Mouse (Mus musculus) intestine, postnatal 0 days (tissue): Measurements from ENCODE around the gene 4931406P16Rik. TPM values are rescaled to one million over a fixed set of nuclear protein-coding genes. Genes with fewer than 3 reads are reported as not detected.

Experiments used
- ATAC-seq: fragments of 200-750 bp; cut with Nextera tagmentation; 2 replicates; pipeline ENCODE4 v1.8.0; 2017; ENCODE audit warnings: mild to moderate bottlenecking, moderate TSS enrichment, moderate library complexity
- H3K27ac ChIP-seq: fragments of 300-500 bp; sonication (generic); 2 replicates; pipeline ENCODE4 v1.5.1; 2014; ENCODE audit warnings: mild to moderate bottlenecking, low read depth, low read length, moderate library complexity
- H3K27me3 ChIP-seq: fragments of 300-500 bp; sonication (generic); replicated peaks from 2 replicates; pipeline ENCODE4 v1.6.1; 2014; ENCODE audit warnings: low read length, mixed read lengths; ENCODE audit not compliant: control insufficient read depth, insufficient read depth
- H3K36me3 ChIP-seq: fragments of 300-500 bp; sonication (generic); 2 replicates; pipeline ENCODE4 v1.6.1; 2014; ENCODE audit warnings: mild to moderate bottlenecking, moderate library complexity; ENCODE audit not compliant: control insufficient read depth, insufficient read depth
- H3K4me1 ChIP-seq: fragments of 300-500 bp; sonication (generic); replicated peaks from 2 replicates; pipeline ENCODE4 v1.6.1; 2014; ENCODE audit warnings: antibody characterized with exemption, low read length, mixed read lengths; ENCODE audit not compliant: control insufficient read depth, insufficient read depth
- H3K4me2 ChIP-seq: fragments of 300-500 bp; sonication (generic); replicated peaks from 2 replicates; pipeline ENCODE4 v1.6.1; 2014; ENCODE audit warnings: low read depth, mild to moderate bottlenecking, moderate library complexity
- H3K4me3 ChIP-seq: fragments of 300-500 bp; sonication (generic); 2 replicates; pipeline ENCODE4 v1.5.1; 2014; ENCODE audit warnings: low read depth, low read length
- H3K9ac ChIP-seq: fragments of 300-500 bp; sonication (generic); 2 replicates; pipeline ENCODE4 v1.6.1; 2014; ENCODE audit warnings: mild to moderate bottlenecking, low read depth, low read length
- H3K9me3 ChIP-seq: fragments of 300-500 bp; sonication (generic); 2 replicates; pipeline ENCODE4 v1.6.1; 2016; ENCODE audit warnings: mixed run types; ENCODE audit not compliant: control insufficient read depth
- CTCF ChIP-seq: sonication (generic); IDR thresholded peaks from 2 replicates; pipeline ENCODE4 v1.5.1; 2016; ENCODE audit warnings: low read depth, mild to moderate bottlenecking, control low read depth, antibody characterized with exemption, moderate library complexity
- WGBS: fragments of 180-500 bp; shearing (Covaris S2); extraction: QIAGEN DNeasy Blood & Tissue Kit; methylation state at CpG from one replicate; pipeline ENCODE4 v1.1.7; 2014; 5-methylcytosine and 5-hydroxymethylcytosine counted together
- polyA plus RNA-seq: library from polyadenylated mRNA; unstranded; fragments of >200 nt; fragmentation: Nextera tagmentation; extraction: Ambion mirVana; gene quantifications from 2 replicates; pipeline ENCODE4 v1.2.1, GENCODE M21; 2015

The 4931406P16Rik gene
- polyA plus RNA-seq, 1 experiment from 2014 or later: 18.6 TPM

DNA sequence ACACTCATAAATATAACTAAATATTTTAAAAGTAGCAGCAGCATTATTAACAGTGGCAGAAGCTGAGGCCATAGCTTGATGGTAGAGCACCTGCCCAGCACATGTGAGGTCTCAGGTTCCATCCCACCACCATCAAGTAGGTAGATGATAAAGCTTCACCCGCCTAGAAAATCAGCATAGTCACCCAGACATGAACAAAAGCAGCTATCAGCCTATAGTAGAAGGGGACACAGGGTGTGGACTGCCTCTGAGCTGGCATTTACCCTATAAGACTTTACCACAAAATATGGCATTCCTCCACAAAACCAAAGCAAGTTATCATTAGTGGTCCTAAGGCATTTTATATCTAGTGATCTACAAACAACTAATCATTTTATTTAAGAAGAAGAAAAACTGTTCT is 10.7 kb downstream of the 4931406P16Rik start:
- no peak overlapping the region for H3K4me2 ChIP-seq

DNA sequence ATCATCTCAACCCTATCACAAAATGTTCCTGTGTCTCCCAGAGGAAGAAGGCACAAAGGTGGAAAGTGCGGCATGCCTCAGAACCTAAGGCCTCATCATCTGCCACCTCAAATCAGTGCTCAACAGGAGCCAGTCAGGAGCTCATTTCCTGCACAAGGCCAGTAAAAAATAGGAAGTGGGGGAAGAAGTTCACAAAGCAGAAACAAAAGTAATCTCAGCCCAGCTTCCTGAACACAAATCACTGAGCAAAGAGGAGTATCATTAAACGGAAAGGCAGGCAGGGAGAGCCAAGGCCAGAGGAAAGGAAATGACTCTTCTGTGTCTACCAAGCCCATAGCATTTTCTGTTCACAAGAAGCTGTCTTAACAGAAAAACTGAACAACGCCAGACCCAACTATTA is 11.4 kb downstream of the 4931406P16Rik start:
- Histone ChIP-seq H3K27me3 (no peaks in the 10 kb centered on the region), H3K9me3 (no peaks in the 10 kb centered on the region), H3K4me1 (no peaks in the 10 kb centered on the region; the same call in 1 of the 2 replicates), H3K27ac (peak overlapping the region; percentile 11; the same call in 1 of the 2 replicates), H3K36me3 (no peaks in the 10 kb centered on the region), H3K4me3 (no peak overlapping the region), H3K4me2 (no peak overlapping the region), H3K9ac (no peak overlapping the region)
- 74% methylated on average over 3 of the region's 3 CpGs for WGBS
- ATAC-seq: no peak
- no peak for TF ChIP-seq CTCF

More for the DNA sequence above, 10.7 kb downstream of the 4931406P16Rik start:
- no peak overlapping the region for H3K4me3 ChIP-seq
- H3K4me1 ChIP-seq: no peaks in the 10 kb centered on the region; the same call in 1 of the 2 replicates
- H3K9me3 ChIP-seq: no peaks in the 10 kb centered on the region
- no peaks in the 10 kb centered on the region for H3K36me3 ChIP-seq
- WGBS: 82% methylated on average over 1 of the region's 1 CpGs
- no peak overlapping the region for H3K9ac ChIP-seq
- TF ChIP-seq CTCF: no peak
- H3K27ac ChIP-seq: no peak overlapping the region
- ATAC-seq: no peak
- no peaks in the 10 kb centered on the region for H3K27me3 ChIP-seq

DNA sequence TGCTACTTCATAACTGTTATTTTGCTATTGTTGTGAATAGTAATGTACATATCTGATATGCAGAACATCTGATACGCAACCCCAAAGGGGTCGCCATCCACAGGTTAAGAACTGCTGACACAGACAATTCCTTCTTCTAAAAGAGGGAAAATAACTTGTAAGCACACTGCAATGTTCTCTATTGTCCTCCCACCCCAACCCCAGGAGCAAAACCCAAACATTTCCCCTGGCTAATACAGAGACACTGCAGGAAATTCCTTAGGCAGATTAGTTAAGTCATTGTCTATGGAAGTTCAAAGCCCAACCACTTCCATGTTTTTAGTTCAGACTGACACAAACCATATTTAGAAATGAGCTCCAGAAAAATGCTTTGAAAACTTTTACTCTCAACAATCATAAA is 14.5 kb downstream of the 4931406P16Rik start:
- no peak for ATAC-seq
- H3K36me3 ChIP-seq: no peaks in the 10 kb centered on the region
- no peak overlapping the region for H3K27ac ChIP-seq
- WGBS: 91% methylated on average over 2 of the region's 2 CpGs
- H3K4me3 ChIP-seq: no peak overlapping the region
- no peak for TF ChIP-seq CTCF
- no peak overlapping the region for H3K4me2 ChIP-seq
- no peaks in the 10 kb centered on the region for H3K4me1 ChIP-seq
- no peak overlapping the region for H3K9ac ChIP-seq
- H3K9me3 ChIP-seq: no peaks in the 10 kb centered on the region
- H3K27me3 ChIP-seq: no peaks in the 10 kb centered on the region

DNA sequence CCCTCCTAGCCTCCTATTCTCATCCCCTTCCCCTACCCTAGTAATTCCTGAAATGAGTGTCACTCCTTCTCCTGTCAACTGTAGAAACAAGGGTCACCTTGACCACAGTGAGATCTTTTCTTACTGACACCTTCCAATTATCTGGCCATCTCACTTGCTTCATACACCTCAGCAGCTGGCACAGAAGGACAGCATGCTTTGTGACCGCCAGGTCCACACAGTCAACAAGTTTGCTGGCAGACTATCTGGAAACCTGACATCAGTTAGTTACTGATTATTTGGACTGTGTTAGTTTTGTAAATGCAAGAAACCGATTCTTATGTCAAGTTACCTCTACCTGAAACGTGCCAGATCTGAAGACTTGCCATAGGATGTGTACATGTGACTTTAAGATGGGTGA is 17.2 kb downstream of the 4931406P16Rik start:
- no peaks in the 10 kb centered on the region for H3K27me3 ChIP-seq
- no peak for ATAC-seq
- no peak overlapping the region for H3K9ac ChIP-seq
- 86% methylated on average over 3 of the region's 3 CpGs for WGBS
- H3K4me2 ChIP-seq: no peak overlapping the region
- no peak overlapping the region for H3K4me3 ChIP-seq
- H3K27ac ChIP-seq: no peak overlapping the region
- TF ChIP-seq CTCF: no peak
- H3K9me3 ChIP-seq: no peaks in the 10 kb centered on the region
- H3K4me1 ChIP-seq: no peaks in the 10 kb centered on the region
- no peaks in the 10 kb centered on the region for H3K36me3 ChIP-seq

DNA sequence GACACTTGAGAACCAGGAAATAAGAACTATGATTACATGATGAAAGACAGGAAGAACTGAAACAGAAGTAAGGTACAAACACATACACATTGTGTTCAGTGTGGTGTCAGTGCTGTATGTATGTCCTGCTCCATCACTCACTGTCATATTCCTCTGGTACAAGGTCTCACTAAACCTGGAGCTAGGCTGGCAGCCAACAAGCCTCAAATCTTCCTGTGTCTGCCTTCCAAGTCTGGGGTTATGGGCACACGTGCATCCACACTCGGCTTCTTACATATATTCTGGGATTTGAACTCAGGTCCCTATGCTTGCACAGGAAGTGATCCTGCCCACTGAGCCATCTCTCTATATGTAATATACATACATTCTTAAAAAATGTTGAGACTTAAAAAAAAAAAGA is 20.7 kb downstream of the 4931406P16Rik start:
- Histone ChIP-seq H3K36me3 (no peaks in the 10 kb centered on the region), H3K4me3 (no peak overlapping the region), H3K9ac (no peak overlapping the region), H3K27ac (no peak overlapping the region), H3K4me1 (no peaks in the 10 kb centered on the region), H3K4me2 (no peak overlapping the region), H3K9me3 (no peaks in the 10 kb centered on the region), H3K27me3 (no peaks in the 10 kb centered on the region)
- TF ChIP-seq CTCF: no peak
- WGBS: 85% methylated on average over 2 of the region's 2 CpGs
- no peak for ATAC-seq

DNA sequence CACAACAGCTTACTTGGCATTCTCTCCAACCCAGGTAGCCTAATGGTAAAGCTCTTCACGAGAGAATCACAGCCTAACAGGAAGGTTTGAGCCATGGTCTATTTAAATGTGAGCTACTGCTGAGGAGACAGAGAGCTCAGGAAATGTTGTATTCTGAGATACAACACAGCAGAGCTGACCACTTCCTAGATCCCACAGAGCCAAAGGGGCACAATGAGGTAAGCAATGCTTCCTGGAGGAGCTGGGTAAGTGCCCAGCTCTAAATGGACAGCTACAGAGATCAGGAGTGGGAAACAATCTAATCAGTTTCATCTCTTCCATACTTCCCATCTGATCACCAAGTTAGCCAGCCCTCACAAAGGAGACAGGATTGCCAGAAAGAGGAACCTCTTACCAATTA is 22.1 kb downstream of the 4931406P16Rik start:
- Histone ChIP-seq H3K4me1 (no peaks in the 10 kb centered on the region), H3K9ac (no peak overlapping the region), H3K4me3 (no peak overlapping the region), H3K27me3 (no peaks in the 10 kb centered on the region), H3K36me3 (no peaks in the 10 kb centered on the region), H3K9me3 (no peaks in the 10 kb centered on the region), H3K27ac (no peak overlapping the region), H3K4me2 (no peak overlapping the region)
- no peak for TF ChIP-seq CTCF
- ATAC-seq: no peak
- 67% methylated on average over 1 of the region's 1 CpGs for WGBS
